Mouse (Mus musculus): ENCODE measurements around the gene Gm4881.

The Gm4881 gene

DNA sequence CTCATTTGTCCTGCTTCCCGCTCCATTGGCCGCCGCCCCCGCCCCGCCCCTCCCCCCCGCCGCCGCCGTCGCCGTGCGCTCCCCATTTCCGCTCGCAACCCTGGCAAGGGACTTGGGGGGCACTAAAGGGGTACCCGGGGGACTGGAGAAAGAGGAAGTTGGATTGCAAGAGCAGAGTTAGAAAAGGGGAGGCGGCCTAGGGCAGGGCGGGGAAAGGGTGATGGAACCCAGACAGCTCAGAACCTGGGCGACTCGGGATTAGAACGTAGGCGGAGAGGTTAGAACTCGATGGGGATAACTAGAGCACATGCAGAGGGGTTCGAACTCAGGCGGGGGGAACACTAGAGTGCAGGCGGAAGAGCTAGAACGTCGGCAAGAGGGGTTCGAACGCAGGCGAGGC lies 10.2 kb upstream of the Gm4881 start:
- peak; percentile 88 for DNase-seq (ENCODE audit: extremely low read depth, low read depth)

DNA sequence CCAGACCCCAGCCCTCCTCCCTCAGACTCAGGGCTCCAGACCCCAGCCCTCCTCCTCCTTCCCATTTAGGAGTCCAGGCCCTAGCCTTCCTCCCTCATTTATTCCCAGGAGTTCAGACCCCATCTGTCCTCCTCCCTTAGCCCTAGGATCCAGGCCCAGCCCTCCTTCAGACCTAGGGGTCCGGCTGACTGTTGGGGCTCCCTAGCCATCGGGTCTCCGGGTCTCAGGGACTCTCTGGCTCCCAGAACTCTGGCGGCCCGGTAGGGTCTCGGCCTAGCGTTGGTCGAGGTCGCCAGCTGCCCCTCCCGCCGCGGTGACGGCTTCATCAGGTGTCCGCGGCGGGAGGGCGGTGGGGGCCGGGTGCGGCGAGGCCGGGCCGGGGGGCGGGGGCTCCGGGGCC lies 9.7 kb upstream of the Gm4881 start:
- no peak for DNase-seq (ENCODE audit: extremely low read depth, low read depth)

DNA sequence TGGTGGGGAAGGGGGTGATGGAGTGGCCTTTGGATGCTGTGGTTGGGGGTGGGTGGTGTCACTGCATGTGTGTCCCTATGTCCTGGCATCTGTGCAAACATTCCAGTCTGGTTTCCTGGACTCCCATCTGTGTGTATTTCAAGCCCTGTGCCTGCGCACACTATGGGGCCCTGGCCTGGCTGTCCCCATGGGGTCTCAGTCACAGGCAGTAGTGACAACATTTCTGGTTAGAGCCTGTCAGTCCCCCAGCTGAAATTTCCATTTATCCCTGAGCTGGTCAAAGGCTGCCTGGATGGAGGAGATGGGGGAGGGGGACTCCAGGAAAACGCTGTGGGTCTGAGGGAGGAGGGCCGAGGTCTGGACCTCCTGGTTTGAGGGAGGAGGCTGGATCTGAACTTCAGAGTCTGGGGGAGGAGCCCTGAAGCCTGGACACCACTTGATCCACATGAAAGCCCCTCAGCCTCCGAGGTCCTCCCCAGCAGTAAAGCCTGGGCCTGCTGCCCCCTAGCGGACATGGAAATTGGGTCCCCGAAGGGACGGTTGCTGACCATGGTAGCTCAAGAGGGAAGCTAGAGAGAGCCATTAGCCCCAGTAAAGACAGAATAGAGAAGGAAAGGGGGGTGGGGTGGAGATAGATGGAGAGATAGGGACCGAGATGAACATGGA lies 5.8 kb upstream of the Gm4881 start:
- DNase-seq (ENCODE audit: extremely low read depth, low read depth), result no peak

DNA sequence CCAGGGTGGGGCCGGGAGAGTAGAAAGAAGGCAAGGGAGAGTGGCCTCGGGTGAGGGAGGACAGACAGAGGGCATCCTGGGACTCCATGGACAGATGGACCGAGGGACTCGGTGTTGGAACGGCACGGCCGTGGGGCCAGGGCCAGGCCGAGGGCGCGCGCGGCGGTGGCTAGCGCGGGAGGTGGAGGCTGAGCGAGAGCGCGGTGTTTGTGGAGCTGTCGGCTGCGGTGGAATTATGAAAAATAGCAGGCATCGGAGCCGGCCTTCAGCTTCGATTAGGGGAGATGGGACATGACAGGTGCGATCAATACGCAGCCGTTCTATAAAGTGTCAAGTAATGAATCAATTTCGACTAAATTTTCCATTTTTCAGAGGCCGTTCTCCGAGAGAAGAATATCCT lies 4.5 kb upstream of the Gm4881 start:
- no peak for DNase-seq (ENCODE audit: extremely low read depth, low read depth)

DNA sequence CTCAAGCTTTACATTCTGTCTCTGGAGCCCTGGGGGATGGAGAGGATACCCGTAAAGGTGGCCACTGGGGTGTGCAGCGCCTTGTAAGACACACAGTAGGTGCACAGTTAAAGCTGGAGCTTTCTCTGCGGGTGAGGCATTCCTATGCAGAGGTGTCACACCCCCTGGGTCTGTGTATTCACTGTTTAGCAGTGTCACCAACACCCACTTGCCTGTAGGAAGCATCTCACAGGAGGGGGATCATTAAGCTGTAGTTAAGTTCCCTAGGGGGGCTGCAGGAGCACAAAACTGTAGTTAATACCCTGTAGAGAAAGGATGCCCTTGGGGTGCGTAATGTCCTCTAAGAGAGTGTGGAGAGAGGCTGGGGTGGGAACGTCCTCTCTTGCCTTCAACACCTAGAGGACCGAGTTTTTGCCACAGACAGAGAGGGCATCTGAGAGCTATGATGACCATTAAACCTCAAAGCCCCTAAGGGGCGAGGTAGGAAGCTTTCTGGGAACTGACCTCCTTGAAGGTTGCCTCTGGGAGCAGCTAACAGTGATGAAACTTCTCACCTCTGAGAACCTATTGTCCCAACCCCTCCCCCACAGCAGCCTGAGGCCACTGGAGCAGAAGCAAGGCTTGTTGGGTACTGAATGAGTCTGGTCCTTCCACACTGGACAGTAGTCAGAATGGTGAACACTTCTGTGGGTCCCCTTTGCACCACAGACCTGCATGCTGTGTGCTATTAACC lies 3.2 kb upstream of the Gm4881 start:
- DNase-seq (ENCODE audit: extremely low read depth, low read depth), result no peak

DNA sequence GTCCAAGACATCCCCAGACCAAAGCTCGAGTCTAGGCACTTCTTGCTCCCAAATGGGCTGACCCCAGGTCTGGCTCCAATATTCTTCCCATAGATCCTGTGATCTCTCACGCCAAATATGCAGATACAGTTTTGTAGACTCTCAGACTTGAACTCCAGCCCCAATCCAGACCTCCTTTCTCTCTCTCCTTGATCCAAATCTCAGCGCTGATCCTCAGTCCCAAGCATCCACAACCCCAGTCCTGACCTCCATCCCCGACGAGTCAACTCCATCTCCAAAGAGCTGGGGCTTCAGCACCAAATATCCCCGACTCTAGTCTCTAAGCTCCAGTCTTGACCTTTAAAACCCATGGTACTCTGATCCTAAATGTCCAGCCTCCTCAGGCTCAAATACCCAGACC lies 653 bp downstream of the Gm4881 start:
- DNase-seq (ENCODE audit: extremely low read depth, low read depth), result no peak

DNA sequence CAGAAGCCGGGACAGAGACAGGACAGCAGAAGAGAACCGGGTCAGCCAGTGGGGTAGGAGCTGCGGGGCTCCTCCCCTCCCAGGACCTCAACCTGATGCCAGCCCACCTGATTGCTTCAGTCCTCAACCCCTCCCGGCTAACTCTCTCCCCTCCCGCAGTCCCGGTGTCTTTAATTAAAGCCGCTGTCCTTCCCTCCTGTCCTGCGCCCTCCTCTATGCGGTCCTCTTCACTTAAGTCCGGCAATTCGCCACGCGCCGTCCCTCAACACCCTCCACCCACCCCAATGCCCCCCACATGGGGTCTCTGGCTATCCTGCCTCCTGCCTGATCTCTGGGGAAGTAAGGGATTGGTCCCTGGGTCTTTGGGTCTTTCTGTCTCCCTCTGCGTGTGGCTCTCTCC lies 12.6 kb downstream of the Gm4881 start:
- no peak for DNase-seq (ENCODE audit: extremely low read depth, low read depth)

DNA sequence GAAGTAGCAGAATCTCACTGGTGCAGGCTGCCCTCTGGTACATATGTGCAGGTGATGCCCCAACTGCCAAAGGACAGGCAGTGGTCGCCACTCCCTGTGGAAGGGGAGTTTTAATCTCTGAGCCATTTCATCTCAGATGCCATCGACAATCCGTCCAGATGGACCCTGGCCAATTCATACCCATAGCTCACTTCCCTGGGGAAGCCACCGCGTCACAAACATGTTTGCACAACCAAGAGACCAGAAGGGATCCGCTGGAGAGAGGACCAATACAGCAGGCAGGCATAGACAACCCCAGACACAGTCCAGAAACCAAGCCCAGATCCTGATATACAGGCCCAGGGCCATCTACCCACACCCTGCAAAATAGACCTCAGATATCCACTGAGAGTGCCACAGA lies 13.8 kb downstream of the Gm4881 start:
- DNase-seq (ENCODE audit: extremely low read depth, low read depth), result no peak

DNA sequence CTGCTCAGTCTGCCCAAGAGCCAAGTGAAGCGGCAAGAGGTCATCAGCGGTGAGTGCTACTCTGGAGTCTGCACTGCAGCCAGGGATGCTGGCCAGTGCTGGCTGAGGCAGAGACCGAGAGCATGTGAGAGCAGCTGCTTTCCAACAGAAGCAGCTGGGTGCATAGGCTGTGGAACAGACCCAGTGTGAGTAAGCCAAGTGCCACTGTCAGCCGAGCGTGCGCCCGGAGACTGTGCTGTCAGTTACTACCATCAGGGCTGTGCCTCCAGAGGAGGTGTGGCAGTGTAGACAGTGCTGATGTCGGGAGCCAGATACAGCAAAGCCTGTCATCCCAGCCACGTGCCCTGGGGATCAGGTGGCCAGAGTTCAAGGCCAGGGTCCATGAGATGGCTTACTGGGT lies 24.6 kb downstream of the Gm4881 start:
- no peak for DNase-seq (ENCODE audit: extremely low read depth, low read depth)

DNA sequence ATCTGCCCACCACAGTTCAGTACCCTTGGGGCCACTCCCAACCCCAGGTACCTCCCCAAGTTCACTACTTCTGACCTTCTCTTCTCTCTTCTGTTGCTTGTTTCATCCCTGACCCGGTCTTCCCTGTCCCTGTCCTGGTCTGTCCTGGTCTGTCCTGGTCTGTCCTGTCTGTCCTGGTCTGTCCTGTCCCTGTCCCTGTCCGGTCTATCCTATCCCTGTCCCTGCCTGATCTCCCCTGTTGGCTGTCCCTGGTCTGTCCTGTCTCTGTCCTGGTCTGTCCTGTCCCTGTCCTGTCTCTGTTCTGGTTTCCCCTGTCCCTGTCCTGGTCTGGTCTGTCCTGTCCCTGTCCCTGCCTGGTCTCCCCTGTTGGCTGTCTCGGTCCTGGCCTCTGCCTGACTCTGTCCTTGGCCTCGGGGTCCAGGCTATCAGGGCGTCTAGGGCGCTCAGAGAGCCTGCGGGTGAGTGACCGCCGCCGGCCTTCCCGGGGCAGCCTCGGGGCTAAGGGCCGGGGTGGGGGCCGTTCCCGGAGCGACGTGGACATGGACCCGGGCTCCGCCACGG lies 25.5 kb downstream of the Gm4881 start:
- no peak for DNase-seq (ENCODE audit: extremely low read depth, low read depth)

DNA sequence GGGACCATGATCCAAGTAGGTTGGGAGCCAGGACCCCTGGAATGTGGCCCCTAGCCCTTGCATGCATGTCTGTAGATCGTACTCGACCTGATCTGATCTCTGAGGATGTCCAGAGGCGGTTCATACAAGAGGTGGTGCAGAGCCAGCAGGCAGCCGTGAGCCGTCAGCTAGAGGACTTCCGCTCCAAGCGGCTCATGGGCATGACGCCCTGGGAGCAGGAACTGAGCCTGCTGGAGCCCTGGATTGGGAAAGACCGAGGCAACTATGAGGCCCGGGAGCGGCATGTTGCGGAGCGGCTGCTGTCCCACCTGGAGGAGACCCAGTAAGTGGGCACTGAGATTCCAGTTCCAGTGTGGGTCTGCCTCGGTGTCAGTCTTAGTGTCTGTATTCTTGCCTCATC lies 31.8 kb downstream of the Gm4881 start:
- DNase-seq (ENCODE audit: extremely low read depth, low read depth), result no peak

DNA sequence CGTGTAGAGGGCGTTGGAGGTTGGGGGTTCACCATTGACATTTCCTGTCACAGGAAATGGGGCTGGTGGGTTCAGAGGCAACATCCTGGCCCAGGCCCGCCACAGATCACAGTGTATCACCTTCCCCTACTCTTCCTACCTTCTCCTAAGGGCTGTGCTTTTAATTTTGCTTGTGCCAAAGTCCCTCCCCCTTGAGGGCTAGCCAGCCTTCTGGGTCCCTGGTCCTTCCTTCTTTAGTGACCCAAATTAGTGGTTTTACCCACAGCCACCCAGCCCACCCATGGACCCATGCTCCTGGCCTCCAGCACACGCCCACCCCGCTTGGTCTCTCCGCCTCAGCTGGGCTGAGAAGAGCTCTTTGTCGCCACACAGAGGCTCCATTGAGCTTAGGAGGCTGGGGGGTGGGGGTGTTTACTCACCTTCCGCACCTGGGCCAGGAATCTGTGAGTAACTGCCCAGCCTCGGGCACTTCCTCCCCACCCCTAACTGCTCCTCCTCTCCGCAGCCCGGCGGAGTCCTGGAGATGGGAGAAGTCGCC lies 37.0 kb downstream of the Gm4881 start:
- no peak for DNase-seq (ENCODE audit: extremely low read depth, low read depth)

DNA sequence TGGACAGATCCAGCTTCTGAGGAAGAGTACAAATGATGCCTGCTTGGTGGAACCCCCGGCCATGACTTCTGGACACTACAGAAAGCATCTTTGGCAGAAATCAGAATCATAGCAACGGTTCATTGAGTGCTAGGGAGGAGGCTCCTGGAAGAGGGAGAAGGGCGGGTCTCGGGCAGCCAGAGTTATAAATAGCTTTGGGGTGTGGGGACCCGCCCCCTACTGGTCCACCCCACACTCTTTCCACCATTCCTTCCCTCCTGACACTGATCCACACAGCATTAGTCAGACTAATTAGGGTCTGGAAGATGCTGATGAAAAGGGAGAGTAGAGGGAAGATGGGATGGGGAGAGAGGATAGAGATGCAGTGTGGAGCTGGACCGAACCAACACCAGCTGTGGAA lies 37.7 kb downstream of the Gm4881 start:
- DNase-seq (ENCODE audit: extremely low read depth, low read depth), result no peak

DNA sequence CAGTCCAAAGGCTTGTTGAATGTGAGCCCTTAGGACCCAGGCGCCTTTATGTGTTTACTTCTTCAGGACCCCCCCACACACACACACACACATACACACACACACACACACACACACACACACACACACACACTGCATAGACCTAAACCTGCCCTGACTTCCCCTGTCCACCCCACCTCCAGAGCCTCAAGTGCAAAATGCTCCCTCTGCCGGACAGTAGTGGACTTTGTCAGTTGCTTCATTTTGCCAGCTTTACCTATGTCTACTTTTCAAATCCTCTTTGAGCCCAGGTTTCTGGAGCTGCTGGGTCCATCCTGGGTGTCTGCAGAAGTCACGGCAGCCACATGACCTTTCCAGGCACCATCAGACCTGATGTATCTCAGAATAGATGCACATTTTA lies 39.4 kb downstream of the Gm4881 start:
- DNase-seq (ENCODE audit: extremely low read depth, low read depth), result no peak

DNA sequence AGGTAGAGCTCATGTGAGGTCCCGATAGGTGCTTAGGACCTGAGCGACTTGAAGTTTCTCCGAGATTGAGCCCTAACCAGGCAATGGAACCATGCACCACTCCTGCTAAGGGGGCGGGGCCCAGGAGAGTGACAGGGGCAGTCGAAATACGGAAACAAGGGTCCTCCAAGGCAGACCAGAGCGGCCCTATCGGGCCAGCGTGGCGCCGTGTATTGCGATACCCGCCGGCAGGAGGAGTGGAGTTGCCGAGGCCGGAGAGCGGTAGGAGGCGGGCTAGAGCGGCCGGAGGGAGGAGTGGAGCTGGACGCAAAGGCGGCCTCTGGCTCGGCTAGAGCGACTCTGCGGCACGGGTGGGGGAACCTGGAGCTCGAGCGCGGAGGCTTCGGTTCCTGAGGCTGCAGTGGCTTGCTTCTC lies 40.2 kb downstream of the Gm4881 start:
- DNase-seq (ENCODE audit: extremely low read depth, low read depth), result peak; percentile 93

DNA sequence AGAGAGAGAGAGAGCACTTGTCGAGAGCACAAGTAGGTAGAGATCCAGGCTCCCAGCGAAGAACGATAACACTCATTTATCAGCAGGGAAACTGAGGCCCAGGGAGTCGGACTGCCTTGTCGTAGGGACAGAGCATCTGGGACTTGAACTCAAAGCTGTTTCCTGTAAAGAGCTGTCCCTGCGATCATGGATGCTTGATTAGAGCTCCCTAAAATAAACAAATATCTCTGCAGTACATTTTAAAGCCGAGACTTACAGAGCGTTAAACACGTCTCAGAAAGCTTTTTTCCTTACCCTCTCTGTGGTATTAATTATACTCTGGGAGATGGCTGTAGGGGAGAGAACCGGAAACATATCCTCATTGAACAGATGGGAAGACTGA lies 40.9 kb downstream of the Gm4881 start:
- DNase-seq (ENCODE audit: extremely low read depth, low read depth), result no peak

DNA sequence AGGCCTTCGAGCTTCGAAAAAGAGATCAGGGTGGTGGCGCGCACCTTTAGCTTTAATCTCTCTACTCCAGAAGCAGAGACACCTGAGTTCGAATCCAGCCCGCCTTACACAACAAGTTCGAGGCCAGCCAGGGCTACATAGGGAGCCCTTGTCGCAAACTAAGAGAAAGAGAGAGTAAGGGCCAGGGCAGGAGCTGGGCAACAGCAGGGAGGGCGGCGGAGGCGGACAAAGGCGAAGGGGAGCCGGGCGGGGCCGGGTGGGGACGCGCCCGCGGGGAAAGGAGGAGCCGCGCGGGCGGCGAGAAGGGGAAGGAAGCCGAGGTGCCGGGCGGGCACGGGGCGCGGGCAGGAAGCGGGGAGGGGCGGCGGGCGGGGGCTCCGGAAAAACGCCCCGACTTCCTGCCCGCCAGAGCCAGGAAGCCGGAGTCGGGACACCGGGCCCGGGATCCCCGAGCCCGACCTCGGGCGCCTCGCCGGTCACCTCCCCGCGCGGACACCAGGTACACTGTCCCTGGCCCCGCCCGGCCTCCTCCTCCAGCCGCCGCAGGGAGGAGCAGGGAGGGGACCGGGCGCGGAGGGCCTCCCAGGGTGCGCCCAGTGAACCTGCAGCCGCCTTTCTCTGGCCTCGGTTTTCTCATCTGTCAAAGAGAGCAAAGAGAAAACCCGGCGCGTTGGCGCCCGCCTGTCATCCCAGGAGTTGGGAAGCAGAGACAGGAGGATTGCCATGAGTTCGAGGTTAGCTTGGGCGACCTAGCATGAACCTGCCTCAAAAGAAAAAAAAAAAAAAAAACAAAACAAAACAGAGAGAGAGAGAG lies 41.5 kb downstream of the Gm4881 start, which contains the start of gene Arhgef1:
Gene Arhgef1, plus strand, starts transcription at position 283 of the 814 bp plus-strand sequence.
- DNase-seq (ENCODE audit: extremely low read depth, low read depth), result no peak

DNA sequence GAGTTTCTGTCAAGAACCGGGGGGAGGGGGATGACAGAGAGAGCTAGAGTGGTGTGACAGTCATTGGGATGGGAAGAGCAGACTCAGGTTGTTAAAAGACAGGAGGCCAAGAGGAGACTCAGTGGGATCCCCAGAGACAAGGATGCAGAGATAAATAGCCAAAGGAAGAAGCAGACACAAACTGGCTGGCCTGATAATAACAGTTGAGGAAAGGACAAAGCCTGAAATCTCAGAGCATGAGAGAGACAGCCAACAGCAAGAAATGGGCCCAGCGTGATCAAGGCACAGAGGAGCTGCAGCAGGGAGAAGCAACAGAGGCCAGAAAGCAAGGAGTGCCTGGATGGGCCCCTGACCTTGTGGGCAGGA lies 42.0 kb downstream of the Gm4881 start:
- DNase-seq (ENCODE audit: extremely low read depth, low read depth), result no peak

DNA sequence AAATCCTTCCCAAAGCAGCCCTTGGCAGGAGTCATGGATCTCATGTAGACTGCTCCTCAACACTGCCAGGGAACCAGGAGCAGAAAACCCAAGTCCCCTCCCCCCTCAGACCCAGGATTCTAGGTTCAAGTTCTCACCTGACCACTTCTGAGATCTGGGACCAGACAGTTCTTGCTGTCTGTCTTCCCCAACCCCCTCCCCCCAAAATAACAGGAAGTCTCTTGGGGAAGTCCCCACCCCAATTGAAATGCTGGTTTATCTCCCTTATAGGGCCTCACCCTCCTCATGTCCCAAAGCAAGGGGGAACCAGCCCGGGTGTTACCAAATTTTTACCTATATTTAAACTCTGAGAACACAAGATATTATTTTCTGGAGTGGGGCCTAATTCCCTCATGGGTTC lies 42.5 kb downstream of the Gm4881 start:
- DNase-seq (ENCODE audit: extremely low read depth, low read depth), result peak; percentile 78

DNA sequence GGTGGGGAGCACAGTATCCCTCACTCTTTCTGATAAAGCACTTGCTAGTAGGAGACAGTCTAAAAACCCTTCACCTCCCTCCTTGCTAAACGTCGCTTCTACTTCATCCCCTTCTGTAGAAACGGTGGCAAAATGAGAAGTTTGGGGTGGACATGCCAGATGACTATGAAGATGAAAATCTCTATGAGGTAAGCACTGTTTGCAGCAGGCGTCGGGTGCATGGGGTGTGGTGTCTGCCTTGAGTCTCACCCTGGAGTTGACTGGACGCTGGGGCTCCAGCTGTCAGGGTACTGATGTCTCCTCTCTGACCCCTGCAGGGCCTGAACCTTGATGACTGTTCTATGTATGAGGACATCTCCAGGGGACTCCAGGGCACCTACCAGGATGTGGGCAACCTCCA lies 43.2 kb downstream of the Gm4881 start:
- DNase-seq (ENCODE audit: extremely low read depth, low read depth), result no peak

DNA sequence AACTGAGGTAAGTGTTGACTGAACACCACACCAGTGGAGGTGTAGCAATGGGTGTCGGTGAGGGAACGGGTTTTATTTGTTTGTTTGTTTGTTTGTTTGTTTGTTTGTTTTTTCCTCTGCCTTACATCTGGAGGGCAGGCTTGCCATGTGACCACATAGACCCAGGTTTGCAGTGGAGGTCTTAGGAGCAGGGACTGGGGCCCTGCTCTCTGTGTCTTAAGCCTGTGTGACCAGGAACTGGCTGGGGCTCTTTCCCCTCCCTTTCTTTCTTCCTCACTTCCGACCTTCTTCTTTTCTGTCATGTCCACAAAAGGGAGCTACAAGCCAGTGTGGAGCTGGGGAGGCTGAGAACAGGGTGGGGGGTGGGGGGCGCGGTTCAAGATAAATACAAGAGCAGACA lies 46.3 kb downstream of the Gm4881 start:
- no peak for DNase-seq (ENCODE audit: extremely low read depth, low read depth)

DNA sequence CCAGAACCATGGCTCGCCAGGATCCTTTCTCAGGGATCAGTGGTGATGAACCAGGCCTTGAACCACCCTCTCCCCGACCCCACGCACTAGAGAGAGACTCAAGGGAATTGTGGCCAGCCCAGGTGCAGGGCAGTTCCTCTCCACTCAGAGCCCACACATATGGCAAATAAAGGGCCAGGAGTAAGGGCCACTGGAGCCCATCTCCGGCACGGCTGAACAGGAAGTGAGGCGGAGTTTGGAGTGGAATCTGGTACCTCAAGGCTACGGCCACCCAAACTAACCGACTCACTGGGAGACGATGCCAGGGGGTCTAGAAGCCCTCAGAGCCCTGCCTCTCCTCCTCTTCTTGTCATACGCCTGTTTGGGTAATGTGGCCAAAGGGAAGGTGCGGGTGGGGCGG lies 47.1 kb downstream of the Gm4881 start, which contains the start of gene Cd79a:
Gene Cd79a, plus strand, starts transcription at position 158 of the 400 bp plus-strand sequence.
- DNase-seq (ENCODE audit: extremely low read depth, low read depth), result no peak

Data from MEL-GATA-1-ER (cell line).